Mouse (Mus musculus) mouse trophoblast stem cell (cell line): ENCODE data around the gene Psmb10.

Source experiments
- in situ Hi-C, 2 experiments: fragments of 300-500 bp; cut with MseI, MboI; formaldehyde crosslinking; loops; 2 replicates in 1 of 2; 3 replicates in 1 of 2; pipeline ENCODE4 v1.15.1; 2025

Psmb10 gene

DNA sequence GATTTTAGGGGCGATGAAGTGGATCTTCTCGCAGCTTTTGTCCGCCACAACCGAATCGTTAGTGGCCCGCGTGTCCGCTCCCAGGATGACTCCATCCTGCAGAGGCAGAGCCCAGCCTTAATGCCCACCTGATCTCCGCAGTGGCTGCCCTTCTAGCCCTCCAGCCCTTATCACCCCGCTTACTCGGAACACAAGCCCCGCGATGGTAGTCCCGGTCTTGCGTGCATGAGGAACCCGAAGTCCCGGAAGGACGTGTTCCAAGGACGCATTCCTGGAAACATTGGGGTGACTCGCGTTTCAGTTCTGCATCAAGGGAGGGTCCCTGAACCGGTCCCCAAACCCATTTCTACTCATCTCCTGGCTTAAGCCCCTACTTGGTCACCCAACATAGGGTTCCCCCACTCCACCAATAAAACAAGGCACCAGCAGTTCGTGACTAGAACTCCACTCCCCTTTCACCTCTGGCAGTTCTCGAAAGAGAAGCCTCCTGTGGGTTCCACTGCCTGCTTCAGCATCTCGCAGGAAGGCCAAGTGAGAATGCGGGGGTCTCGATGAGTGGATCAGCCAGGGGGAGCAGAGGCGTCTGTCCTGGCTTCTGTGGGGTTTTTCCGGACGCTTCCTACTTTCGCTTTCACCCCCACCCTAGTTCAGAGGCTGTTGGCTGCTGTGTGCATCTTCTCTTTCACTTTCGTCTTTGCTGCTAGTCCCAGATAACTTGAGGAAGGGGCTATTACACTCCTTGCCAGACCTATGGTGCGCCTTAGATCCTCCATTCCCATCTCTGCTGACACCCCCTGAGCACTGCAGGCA is 543 bp downstream of the Psmb10 start:
- in situ Hi-C loops = no loop called here

DNA sequence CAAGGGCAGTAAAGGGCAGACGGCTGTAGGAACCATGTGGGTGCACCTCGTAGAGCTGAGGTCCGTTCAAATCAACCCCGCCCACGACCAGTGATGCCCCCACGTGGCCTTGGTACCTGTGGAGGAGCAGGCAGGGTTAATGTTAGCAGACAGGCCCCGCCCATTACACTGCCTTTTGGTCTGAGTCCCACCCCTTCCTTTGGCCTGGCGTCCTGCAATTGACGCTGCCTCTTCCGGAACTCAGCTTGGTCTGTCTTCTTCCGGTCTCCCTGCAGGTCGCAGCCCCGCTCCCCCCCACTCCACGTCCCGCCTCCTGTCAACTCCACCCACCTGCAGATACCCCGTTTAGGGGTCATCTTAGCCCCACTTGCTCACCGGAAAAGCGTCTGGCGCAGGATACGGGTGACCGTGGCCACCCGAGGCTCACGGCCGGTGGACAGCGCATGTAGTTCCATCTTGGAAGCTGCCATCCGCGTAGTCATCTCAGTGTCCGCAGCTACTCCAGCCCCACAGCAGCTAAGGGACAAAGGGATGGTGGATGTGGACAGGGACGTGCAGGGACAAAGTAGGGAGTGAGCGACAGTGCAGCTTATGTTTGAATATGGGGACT is 1.3 kb downstream of the Psmb10 start:
- in situ Hi-C loops = no loop called here

DNA sequence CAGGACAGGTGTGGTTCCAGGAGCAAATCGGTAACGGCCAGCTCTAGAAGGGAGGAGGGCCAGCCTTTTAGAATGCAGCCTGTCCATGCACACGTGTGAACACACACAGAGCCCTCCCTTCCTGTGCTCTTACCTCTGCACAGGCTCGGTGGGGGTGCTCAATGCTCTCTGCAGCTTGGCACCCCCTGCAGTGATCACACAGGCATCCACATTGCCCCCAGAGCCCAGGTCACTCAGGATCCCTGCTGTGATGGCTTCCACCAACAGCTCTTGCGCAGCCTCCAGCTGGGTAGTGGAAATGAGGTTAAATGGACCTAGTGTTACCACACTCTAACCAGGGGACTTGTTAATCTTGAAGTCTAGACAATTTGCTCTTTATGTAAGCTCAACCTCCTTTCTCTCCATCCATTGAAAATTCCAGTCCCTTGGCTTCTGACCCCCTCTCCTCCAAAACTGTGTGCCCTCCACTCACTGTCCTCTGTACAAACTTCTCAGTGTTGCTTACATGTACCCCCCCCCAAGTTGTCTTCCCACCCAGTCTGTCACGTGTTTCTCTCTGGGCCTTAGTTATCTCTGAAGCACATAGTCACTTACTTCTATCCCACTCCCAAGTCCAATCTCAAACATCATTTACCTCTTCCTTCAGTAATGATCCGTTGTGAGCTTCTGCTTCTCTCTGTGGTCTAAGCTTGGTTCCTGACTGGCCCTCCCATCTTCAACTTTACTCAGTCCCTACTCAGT is 2.2 kb downstream of the Psmb10 start:
- in situ Hi-C loops = no loop called here

DNA sequence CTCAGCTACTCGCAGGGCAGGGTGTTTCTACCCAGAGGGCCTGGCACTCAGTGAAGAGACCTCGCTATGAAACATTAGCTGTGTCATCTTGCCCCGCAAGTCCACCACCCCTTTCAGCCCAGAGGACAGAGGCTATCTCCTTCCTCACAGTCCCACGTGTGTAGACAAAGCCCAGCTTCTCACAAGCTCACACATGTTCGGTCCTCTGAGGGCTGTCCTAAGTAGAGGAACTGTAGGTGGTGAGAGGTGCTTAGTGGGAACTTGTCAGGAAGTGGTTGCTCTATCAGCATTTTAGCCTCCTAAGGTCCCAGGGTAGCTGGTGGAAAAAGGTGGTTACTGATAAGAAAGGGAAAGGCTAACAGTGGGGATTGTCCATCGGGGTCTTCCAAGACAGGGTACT is 3.1 kb downstream of the Psmb10 start:
- in situ Hi-C loops = no loop called here

DNA sequence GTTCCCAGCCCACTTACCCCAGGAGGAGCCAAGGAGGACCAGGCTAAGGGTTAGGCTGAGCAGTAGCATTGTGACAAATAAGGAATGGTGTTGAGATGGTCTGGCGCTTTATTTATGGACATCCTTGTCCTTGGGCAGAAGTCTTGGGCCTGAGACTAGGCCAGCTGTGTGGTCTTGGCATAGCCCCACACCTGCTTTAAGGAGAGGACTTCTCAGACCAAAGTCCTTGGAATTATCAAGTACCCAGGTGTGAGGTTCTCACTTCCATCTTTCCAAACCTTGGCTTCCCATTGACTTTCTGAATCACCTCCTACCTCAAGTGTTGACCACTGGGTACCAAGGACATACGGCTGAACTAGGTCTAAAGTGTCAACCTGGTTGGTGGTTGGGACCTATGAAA is 4.5 kb downstream of the Psmb10 start, which contains the start of gene Ctrl:
Ctrl (minus strand) TSS at position 101 of the 400 bp plus-strand sequence.
- in situ Hi-C loops = no loop called here

DNA sequence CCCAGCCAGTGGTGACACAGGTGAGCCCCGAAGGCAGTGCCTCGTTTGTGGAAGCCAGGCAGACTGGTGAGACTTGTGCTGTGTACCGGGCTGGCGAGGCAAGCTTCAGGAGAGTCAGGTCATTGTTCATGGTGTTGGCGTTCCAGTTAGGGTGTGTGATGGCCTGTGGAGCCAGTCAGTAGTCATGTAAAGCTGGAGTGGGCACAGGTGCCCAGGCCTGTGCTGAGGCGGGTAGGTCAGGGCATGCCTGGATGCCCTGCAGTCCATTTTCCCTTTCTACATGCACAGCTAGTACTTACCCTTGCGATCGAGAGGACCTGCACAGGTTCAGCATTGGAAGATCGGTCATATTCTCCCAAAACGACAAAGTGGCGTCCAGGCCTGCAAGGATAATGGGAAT is 5.7 kb downstream of the Psmb10 start:
- in situ Hi-C loops = no loop called here

DNA sequence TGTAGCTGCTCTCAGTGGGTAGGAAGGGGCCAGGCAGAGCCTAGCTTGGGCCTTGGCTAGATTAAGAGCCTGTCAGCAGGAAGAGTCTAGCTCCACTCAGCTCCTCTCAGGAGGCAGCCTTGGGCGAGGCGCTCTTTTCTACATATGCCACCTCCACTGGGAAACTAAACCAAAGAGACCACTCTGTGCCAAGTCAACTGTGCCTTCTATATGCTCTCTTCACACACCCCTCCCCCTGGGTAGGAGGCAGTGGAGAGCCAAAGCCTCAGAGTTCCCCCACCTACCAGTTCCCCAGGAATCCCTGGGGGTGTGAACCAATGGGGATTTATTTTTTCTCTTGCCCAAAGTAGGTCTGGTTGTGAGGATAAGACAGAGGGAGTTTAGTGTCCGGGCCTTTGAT is 7.0 kb downstream of the Psmb10 start:
- in situ Hi-C loops = no loop called here

DNA sequence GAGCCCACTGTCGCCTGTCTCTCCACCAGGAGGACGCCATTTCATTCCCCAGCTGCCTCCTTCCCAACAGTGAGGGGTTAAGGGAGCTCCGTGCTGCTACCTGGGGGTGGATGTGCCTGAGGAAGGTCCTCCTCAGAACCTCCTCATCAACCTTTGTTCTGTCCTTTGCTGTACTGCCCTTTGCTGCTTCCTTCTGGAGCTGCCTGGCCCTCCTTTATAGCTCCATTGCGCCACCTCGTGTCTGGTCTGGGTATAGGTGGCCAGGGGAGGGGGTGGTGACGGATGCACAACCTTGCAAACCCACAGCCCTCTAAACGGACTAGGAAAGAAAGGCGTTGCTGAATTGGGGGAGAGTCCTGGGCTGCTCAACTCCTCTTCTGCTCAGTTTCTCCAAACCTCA is 7.6 kb downstream of the Psmb10 start:
- in situ Hi-C loops = no loop called here

DNA sequence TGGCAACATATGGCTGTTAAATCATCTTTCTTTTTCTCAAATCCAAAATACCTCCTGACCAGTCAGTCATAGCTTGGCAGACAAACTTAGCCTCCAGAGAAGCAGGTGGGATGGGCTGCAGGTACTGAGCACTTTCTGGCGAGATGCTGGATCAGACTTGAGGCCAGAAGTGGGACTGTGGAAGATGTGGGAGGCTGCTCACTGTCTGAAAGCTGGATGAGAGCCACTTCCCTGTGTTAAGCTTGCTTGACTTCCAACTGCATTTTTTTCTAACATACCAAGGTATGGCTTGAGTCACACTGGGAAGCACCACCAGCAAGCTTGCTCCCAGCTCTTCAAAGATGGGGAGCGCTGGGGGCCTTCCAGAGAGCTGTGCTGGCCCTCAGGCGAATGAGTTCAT is 13.1 kb downstream of the Psmb10 start:
- in situ Hi-C loops = no loop called here

DNA sequence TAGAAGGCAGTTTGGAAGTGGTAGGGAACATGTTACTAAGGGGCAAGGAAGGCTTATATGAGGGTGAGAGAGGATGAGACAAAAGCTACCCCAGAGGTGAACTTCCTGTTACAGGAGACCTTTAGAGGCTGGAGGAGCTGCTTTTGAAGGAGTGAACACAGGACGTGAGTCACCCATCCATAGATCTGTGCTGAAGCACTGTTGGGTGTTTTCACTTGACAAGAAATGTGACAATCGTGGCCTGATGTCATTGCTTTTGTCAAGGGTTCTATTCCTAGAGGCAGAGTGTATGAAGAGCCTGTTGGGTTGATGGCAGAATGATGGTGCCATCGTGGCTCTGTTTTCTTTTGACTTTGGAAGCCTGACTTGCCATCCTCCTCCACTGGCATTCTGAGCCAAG is 18.9 kb downstream of the Psmb10 start:
- in situ Hi-C loops = no loop called here

DNA sequence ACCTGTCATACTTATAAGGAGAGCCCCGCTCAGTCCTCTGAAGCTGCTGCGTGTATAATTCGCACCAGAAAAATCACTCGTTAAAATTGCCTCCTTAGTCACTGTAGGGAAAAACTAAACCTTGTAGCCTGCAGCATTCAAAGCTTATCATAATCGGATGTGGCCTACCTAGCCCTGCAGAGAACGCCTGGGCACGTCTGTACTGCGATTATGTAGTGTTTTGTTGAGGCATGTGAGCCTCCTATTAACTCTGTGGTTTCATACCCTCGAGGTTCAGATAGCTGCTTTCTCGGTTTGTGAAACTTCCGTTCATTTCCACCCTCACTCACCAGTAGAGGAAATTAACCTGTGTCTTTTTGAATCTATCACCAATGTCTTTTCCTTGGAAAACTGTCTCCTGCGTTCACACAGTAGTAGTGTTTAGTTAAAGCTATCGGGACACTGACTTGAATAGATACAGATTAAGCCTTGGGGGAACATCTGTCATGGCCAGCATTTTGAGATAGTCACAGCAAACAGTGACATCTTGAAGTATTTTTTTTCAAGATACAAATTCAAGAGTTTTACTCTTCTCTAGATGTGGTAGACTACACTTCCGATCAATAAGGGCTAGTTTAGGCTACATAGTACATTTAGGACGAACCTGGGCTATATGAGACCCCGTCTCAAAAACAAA is 37.2 kb downstream of the Psmb10 start:
- in situ Hi-C loops = no loop called here

DNA sequence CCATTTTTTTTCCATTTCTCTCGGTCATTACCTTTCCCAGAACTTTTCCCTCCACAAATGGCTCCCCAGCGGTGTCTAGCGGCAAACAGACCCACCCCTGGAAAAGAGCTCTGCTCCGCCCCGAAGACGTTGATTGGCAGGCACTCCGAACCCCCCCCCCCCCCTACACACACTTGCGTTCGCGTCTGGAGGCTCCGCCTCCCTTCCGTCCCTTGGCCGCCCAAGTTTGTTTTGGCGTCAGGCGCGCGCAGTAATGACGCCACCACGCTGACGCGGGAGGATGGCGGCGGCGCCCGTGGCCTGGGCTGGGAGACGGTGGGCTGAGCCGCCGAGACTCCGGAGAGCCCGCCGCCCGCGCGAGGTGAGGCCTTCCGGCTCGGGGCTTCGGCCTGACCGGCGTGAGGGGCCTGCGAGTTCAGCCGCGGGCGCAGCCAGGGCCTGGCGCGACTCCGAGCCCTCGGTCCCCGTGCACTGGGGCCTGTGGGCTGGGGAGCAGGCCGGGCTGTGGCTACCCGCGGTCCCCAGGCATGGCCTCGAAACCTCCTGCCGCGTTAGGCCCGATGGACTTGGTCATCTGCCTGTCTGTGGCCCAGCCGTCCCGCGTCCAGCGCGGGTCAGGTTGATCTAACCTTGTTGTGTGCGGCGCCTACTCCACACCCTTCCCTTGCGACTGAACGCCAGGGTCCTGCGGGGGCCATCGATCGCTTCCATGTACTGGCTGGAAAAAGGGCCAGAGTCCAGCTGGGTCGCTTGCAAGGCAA is 37.9 kb downstream of the Psmb10 start, which contains the start of gene Pskh1:
Pskh1 (plus strand) TSS at position 262 of the 761 bp plus-strand sequence.
- in situ Hi-C loops = no loop called here

DNA sequence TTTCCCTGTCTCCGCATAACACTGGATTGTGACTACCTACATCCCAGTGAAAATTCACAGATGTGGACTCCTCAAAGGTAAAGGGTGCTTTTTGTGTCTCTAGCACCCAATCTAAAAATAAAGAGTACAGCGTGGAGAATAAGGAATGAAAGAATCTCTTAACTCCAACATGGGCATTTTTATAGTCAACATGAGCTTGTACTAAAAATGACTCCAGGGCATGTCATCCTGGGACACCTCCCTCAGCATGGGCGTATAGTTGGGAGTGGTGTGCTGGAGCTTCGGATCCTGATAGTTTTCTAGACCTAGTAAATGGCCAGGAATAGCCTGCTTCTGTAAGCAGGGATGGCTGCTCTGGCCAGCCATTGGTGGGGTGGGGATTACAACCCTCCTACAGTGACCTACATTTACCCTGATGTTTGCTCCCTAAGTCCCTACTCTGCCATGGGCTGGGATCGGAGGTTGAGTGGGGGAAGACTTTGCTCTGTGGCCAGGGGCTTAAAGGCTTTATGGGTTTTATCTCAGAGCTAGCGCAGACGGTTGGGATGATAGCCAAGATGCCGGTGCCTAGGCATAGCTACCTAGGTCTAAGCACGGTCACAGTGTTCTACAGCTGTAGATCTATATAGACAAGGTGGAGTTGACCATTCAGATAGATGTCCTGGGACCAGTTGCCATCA is 40.3 kb downstream of the Psmb10 start:
- in situ Hi-C loops = no loop called here

DNA sequence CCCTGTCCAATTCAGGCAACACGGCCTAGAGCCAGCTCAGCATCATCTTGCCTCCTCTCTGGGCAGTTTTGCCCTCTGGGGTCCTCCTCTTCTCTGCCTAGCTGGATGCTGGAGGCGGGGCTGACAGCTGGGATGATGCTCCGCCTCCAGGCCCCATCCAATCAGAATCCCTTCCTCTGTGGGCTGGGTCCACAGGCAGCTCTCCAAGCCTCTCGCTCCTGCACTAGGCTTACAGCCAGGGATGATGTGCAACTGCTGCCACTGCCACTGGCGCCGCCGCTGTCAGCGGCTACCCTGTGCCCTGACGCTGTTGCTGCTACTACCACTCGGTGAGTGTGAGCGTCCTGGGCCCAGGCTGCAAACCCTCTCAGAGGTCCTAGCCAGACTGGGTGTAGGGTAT is 44.9 kb downstream of the Psmb10 start, which contains the start of gene Nrn1l:
Nrn1l (plus strand) TSS at position 229 of the 400 bp plus-strand sequence.
- in situ Hi-C loops = no loop called here

DNA sequence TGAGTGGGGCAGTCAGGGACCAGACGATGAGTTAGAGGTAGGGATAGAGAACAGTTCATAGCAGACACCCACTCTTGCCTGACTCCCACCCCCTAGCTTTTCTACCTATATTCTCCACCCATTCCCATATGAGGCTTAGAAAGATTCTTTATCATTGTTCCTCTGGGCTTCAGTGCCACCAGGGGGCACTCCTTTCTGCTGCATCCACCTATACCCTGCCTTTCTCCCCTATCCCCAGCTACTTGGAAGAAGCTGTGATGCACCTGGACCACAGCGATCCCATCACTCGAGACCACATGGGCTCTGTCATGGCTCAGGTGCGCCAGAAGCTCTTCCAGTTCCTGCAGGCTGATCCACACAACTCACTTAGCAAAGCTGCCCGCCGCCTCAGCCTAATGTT is 45.8 kb downstream of the Psmb10 start:
- in situ Hi-C loops = no loop called here

DNA sequence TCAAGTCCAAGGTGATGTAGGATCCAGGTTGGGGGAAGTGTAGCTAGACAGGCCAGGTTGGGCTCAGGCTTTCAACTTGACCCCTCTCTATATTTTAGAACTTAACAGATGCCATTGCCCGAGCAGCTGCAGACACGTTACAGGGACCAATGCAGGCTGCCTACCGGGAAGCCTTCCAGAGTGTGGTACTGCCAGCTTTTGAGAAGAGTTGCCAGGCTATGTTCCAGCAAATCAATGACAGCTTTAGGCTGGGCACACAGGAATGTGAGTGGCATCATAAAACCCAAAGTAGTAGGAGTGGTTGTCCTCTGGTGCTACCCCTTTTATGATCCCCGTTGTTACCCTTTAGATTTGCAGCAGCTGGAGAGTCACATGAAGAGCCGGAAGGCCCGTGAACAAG is 47.4 kb downstream of the Psmb10 start:
- in situ Hi-C loops = no loop called here

DNA sequence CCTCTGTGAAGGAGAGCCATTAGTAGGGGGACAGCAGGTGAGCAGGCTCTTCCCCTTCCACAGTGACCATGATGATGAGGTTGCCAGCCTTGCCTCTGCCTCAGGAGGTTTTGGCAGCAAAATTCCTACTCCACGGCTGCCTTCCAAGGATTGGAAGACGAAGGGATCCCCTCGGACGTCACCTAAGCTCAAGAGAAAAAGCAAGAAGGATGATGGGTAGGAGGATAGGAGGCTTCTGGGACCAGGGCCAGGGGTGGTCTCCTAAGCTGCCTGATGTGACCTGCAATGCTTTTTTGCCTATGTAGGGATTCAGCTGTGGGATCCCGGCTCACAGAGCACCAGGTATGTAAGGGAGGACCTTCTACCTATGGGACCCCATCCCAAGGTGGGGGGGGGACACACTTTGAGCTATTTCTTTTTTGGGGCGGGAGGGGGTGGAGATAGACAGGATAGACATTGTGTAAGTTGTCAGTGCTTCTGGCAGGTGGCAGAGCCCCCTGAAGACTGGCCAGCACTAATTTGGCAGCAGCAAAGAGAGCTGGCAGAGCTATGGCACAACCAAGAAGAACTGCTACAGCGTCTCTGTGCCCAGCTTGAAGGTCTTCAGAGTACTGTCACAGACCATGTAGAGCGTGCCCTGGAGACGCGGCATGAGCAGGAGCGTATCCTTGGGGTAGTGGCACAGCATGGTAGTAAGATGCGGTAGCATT is 48.3 kb downstream of the Psmb10 start:
- in situ Hi-C loops = no loop called here
